Mouse (Mus musculus): ENCODE data around the gene Atxn10.

- TF ChIP-seq GATA1 (IDR thresholded peaks at IDR 0.05; ENCODE audit: low read length) = no peak
- no peak for TF ChIP-seq TAL1 (IDR thresholded peaks at IDR 0.05; ENCODE audit: low read length)
These were observed 167.1 kb downstream of the Atxn10 start, which contains the start of gene 7530416G11Rik for GRCm38 (mm10) chr15:85503127-85503526.

Data from erythroblast, embryonic 14.5 days (primary cell).